Mouse (Mus musculus) ES-Bruce4 (cell line): Measurements from ENCODE around the gene Gm4763. TPM values are rescaled to one million over a fixed set of nuclear protein-coding genes. Genes with fewer than 3 reads are reported as not detected.
"Not testable (repeated sequence)": the region's sequence is repeated elsewhere in the genome, so short reads cannot be mapped to it uniquely, and the experiment has no call there.

ENCODE experiments used
- H3K27ac ChIP-seq: 2 replicates; pipeline ENCODE4 v1.5.1; 2012; ENCODE audit warnings: low read length, inconsistent platforms; ENCODE audit not compliant: insufficient read depth
- H3K27me3 ChIP-seq: 2 replicates; pipeline ENCODE4 v1.6.1; 2012; ENCODE audit warnings: mild to moderate bottlenecking, low read length, inconsistent platforms; ENCODE audit not compliant: control insufficient read depth, poor library complexity, insufficient read depth, severe bottlenecking
- H3K36me3 ChIP-seq: 2 replicates; pipeline ENCODE4 v1.6.1; 2012; ENCODE audit warnings: inconsistent platforms, mild to moderate bottlenecking, low read length, moderate library complexity; ENCODE audit not compliant: control insufficient read depth, poor library complexity, insufficient read depth, severe bottlenecking
- H3K4me1 ChIP-seq: one replicate; pipeline ENCODE4 v1.8.1; 2011; ENCODE audit warnings: low read length; ENCODE audit not compliant: control insufficient read depth, insufficient read depth
- H3K4me3 ChIP-seq: 2 replicates; pipeline ENCODE4 v1.5.1; 2011; ENCODE audit warnings: low read depth, mild to moderate bottlenecking, low read length
- H3K9ac ChIP-seq: 2 replicates; pipeline ENCODE4 v1.6.1; 2012; ENCODE audit warnings: low read depth, mild to moderate bottlenecking, inconsistent platforms; ENCODE audit not compliant: poor library complexity, severe bottlenecking
- H3K9me3 ChIP-seq: replicated peaks from 2 replicates; pipeline ENCODE4 v1.6.1; 2012; ENCODE audit warnings: mild to moderate bottlenecking, low read length, inconsistent platforms; ENCODE audit not compliant: control insufficient read depth, poor library complexity, insufficient read depth, severe bottlenecking
- CTCF ChIP-seq: IDR thresholded peaks from one replicate; pipeline ENCODE4 v1.8.1; 2011; ENCODE audit warnings: low read depth, low read length
- EP300 ChIP-seq: IDR thresholded peaks from 2 replicates; pipeline ENCODE4 v1.6.1; 2011; ENCODE audit warnings: low read depth, low read length; ENCODE audit not compliant: insufficient read depth
- POLR2A ChIP-seq: IDR thresholded peaks from one replicate; pipeline ENCODE4 v1.8.1; 2011; ENCODE audit warnings: low read length; ENCODE audit not compliant: insufficient read depth
- polyA plus RNA-seq: library from polyadenylated mRNA; stranded (reverse); fragments of >200 nt; gene quantifications from 2 replicates; pipeline ENCODE4 v1.2.4, GENCODE M21; 2011; ENCODE audit warnings: low read depth; ENCODE audit not compliant: missing spikeins, insufficient read depth, insufficient read length

The Gm4763 gene
- polyA plus RNA-seq, 1 experiment, result not detected

- Histone ChIP-seq H3K9me3 (no peaks in the 10 kb centered on the region), H3K27me3 (no peaks in the 10 kb centered on the region), H3K4me1 (no peaks in the 10 kb centered on the region), H3K27ac (no peak overlapping the region), H3K36me3 (no peaks in the 10 kb centered on the region), H3K9ac (no peak overlapping the region), H3K4me3 (no peak overlapping the region)
- TF ChIP-seq CTCF, result no peak
- TF ChIP-seq EP300, result no peak
- no peak for TF ChIP-seq POLR2A
Measured at GRCm38 (mm10) chr7:24715039-24715438, 11.7 kb downstream of the Gm4763 start.

- H3K27me3 ChIP-seq, result no peaks in the 10 kb centered on the region
Measured at GRCm38 (mm10) chr7:24708832-24709292, 17.8 kb downstream of the Gm4763 start, which contains the start of gene BC049730. Gene BC049730 (plus strand): TSS chr7:24709242.

GRCm38 (mm10) chr7:24702841-24703240 lies 23.9 kb downstream of the Gm4763 start:
- not testable (repeated sequence) for H3K4me3 ChIP-seq, H3K27me3 ChIP-seq, H3K9ac ChIP-seq, H3K9me3 ChIP-seq, H3K4me1 ChIP-seq, H3K27ac ChIP-seq, H3K36me3 ChIP-seq

More at GRCm38 (mm10) chr7:24708832-24709292, 17.8 kb downstream of the Gm4763 start, which contains the start of gene BC049730:
- no peak within 1 kb of the TSS for H3K4me3 ChIP-seq
- H3K27ac ChIP-seq, result no peak within 1 kb of the TSS
- H3K36me3 ChIP-seq, result no peaks in the 10 kb centered on the region
- no peak within 1 kb of the TSS for H3K9ac ChIP-seq
- no peaks in the 10 kb centered on the region for H3K4me1 ChIP-seq
- no peaks in the 10 kb centered on the region for H3K9me3 ChIP-seq
- TF ChIP-seq CTCF (no peak), POLR2A (no peak), EP300 (no peak)

GRCm38 (mm10) chr7:24697891-24698290 lies 28.8 kb downstream of the Gm4763 start:
- H3K9ac ChIP-seq, H3K4me1 ChIP-seq, H3K4me3 ChIP-seq, H3K36me3 ChIP-seq, H3K27ac ChIP-seq, H3K27me3 ChIP-seq: not testable (repeated sequence)
- peaks cover 16% of the 10 kb centered on the region for H3K9me3 ChIP-seq

- not testable (repeated sequence) for H3K36me3 ChIP-seq, H3K9ac ChIP-seq, H3K9me3 ChIP-seq, H3K4me1 ChIP-seq, H3K27me3 ChIP-seq, H3K4me3 ChIP-seq, H3K27ac ChIP-seq
Measured at GRCm38 (mm10) chr7:24692693-24693092, 34.0 kb downstream of the Gm4763 start.

- not testable (repeated sequence) for H3K9ac ChIP-seq, H3K9me3 ChIP-seq, H3K27me3 ChIP-seq, H3K4me3 ChIP-seq, H3K4me1 ChIP-seq, H3K27ac ChIP-seq, H3K36me3 ChIP-seq
Measured at GRCm38 (mm10) chr7:24687519-24687918, 39.2 kb downstream of the Gm4763 start.

- not testable (repeated sequence) for H3K9ac ChIP-seq, H3K27ac ChIP-seq, H3K4me3 ChIP-seq, H3K27me3 ChIP-seq, H3K36me3 ChIP-seq, H3K9me3 ChIP-seq, H3K4me1 ChIP-seq
- TF ChIP-seq CTCF, result peak; percentile 4
Measured at GRCm38 (mm10) chr7:24684121-24684520, 42.6 kb downstream of the Gm4763 start.
